Mouse (Mus musculus) midbrain, embryonic 14.5 days (tissue): ENCODE measurements at regions not wholly inside any gene's neighbourhood (a gene's known extent, or its start where the extent isn't known, plus 50 kb on each side); places are given as distances from the start of the nearest gene placed in this dataset.

Source experiments
- ATAC-seq: fragments of 200-750 bp; cut with Nextera tagmentation; 2 replicates; pipeline ENCODE4 v1.8.0; 2017; ENCODE audit warnings: moderate number of reproducible peaks, moderate library complexity; ENCODE audit not compliant: low FRiP score, low TSS enrichment
- DNase-seq: peaks from one replicate; pipeline ENCODE4 v3.0.0-alpha.2; 2015
- H3K27ac ChIP-seq: fragments of 300-500 bp; sonication (generic); replicated peaks from 2 replicates; pipeline ENCODE4 v1.5.1; 2014; ENCODE audit warnings: mild to moderate bottlenecking, low read depth, low read length, moderate library complexity
- H3K27me3 ChIP-seq: fragments of 300-500 bp; sonication (generic); 2 replicates; pipeline ENCODE4 v1.6.1; 2014; ENCODE audit warnings: low read length, control low read depth, mixed read lengths; ENCODE audit not compliant: control insufficient read depth, insufficient read depth
- H3K36me3 ChIP-seq: fragments of 300-500 bp; sonication (generic); 2 replicates; pipeline ENCODE4 v1.6.1; 2014; ENCODE audit warnings: low read length, control low read depth; ENCODE audit not compliant: control insufficient read depth, insufficient read depth
- H3K4me1 ChIP-seq: fragments of 300-500 bp; sonication (generic); 2 replicates; pipeline ENCODE4 v1.6.1; 2014; ENCODE audit warnings: mild to moderate bottlenecking, antibody characterized with exemption, low read length, control low read depth; ENCODE audit not compliant: control insufficient read depth, insufficient read depth
- H3K4me2 ChIP-seq: fragments of 300-500 bp; sonication (generic); 2 replicates; pipeline ENCODE4 v1.6.1; 2014; ENCODE audit warnings: mild to moderate bottlenecking, low read length, moderate library complexity
- H3K4me3 ChIP-seq: fragments of 300-500 bp; sonication (generic); replicated peaks from 2 replicates; pipeline ENCODE4 v1.5.1; 2014; ENCODE audit warnings: low read depth, low read length
- H3K9ac ChIP-seq: fragments of 300-500 bp; sonication (generic); replicated peaks from 2 replicates; pipeline ENCODE4 v1.6.1; 2014; ENCODE audit warnings: mild to moderate bottlenecking, low read length, moderate library complexity
- H3K9me3 ChIP-seq: fragments of 300-500 bp; sonication (generic); 2 replicates; pipeline ENCODE4 v1.6.1; 2016; ENCODE audit warnings: low read length, control low read depth, mixed read lengths; ENCODE audit not compliant: control insufficient read depth
- WGBS: fragments of 180-500 bp; shearing (Covaris S2); extraction: QIAGEN DNeasy Blood & Tissue Kit; methylation state at CpG from one replicate; pipeline ENCODE4 v1.1.7; 2014; 5-methylcytosine and 5-hydroxymethylcytosine counted together

GRCm38 (mm10) chr9:112370746-112371145 is 135.0 kb upstream of the Arpp21 start:
- H3K9ac ChIP-seq = no peak overlapping the region
- H3K9me3 ChIP-seq = no peaks in the 10 kb centered on the region
- no peaks in the 10 kb centered on the region for H3K4me1 ChIP-seq
- H3K27ac ChIP-seq = no peak overlapping the region
- DNase-seq (no peak), ATAC-seq (no peak)
- H3K36me3 ChIP-seq = no peaks in the 10 kb centered on the region
- no peak overlapping the region for H3K4me3 ChIP-seq
- H3K27me3 ChIP-seq = no peaks in the 10 kb centered on the region
- H3K4me2 ChIP-seq = no peak overlapping the region
- WGBS = 53% methylated on average over 1 of the region's 1 CpGs

- no peaks in the 10 kb centered on the region for H3K27me3 ChIP-seq
- no peak overlapping the region for H3K9ac ChIP-seq
- H3K4me2 ChIP-seq = no peak overlapping the region
- H3K4me3 ChIP-seq = no peak overlapping the region
- no peaks in the 10 kb centered on the region for H3K36me3 ChIP-seq
- H3K4me1 ChIP-seq = no peaks in the 10 kb centered on the region
- no peak for ATAC-seq
- no peak overlapping the region for H3K27ac ChIP-seq
- H3K9me3 ChIP-seq = no peaks in the 10 kb centered on the region
- no peak for DNase-seq
Observed at GRCm38 (mm10) chr9:112367291-112367690, 131.6 kb upstream of the Arpp21 start.

- no peak overlapping the region for H3K4me2 ChIP-seq
- H3K9me3 ChIP-seq = no peaks in the 10 kb centered on the region
- 0 out of 2 replicates have a peak, but pooled peaks cover 8% of the 10 kb centered on the region for H3K4me1 ChIP-seq
- no peaks in the 10 kb centered on the region for H3K36me3 ChIP-seq
- ATAC-seq (no peak), DNase-seq (no peak)
- whole genome bisulfite sequencing = 76% methylated on average over 3 of the region's 3 CpGs
- H3K9ac ChIP-seq = no peak overlapping the region
- H3K27ac ChIP-seq = no peak overlapping the region
- no peak overlapping the region for H3K4me3 ChIP-seq
- H3K27me3 ChIP-seq = no peaks in the 10 kb centered on the region
Observed at GRCm38 (mm10) chr9:112361355-112361754, 125.6 kb upstream of the Arpp21 start.

- DNase-seq (peak; percentile 37), ATAC-seq (no peak)
- Histone ChIP-seq H3K27me3 (no peaks in the 10 kb centered on the region), H3K36me3 (no peaks in the 10 kb centered on the region), H3K4me1 (0 out of 2 replicates have a peak, but pooled peaks cover 8% of the 10 kb centered on the region), H3K4me2 (no peak overlapping the region), H3K9me3 (no peaks in the 10 kb centered on the region), H3K27ac (peak overlapping the region; percentile 33), H3K9ac (no peak overlapping the region), H3K4me3 (no peak overlapping the region)
- WGBS = 26% methylated on average over 5 of the region's 5 CpGs
Observed at GRCm38 (mm10) chr9:112358711-112359298, 123.1 kb upstream of the Arpp21 start.

- Histone ChIP-seq H3K4me2 (no peak overlapping the region), H3K9me3 (no peaks in the 10 kb centered on the region), H3K27ac (no peak overlapping the region), H3K4me1 (0 out of 2 replicates have a peak, but pooled peaks cover 2% of the 10 kb centered on the region), H3K36me3 (no peaks in the 10 kb centered on the region), H3K4me3 (no peak overlapping the region), H3K9ac (no peak overlapping the region), H3K27me3 (no peaks in the 10 kb centered on the region)
- DNase-seq (no peak), ATAC-seq (no peak)
- WGBS = 93% methylated on average over 3 of the region's 3 CpGs
Observed at GRCm38 (mm10) chr9:112353196-112353595, 117.5 kb upstream of the Arpp21 start.

GRCm38 (mm10) chr9:112348942-112349341 is 113.2 kb upstream of the Arpp21 start:
- Histone ChIP-seq H3K27me3 (no peaks in the 10 kb centered on the region), H3K4me2 (no peak overlapping the region), H3K9ac (no peak overlapping the region), H3K4me1 (no peaks in the 10 kb centered on the region), H3K9me3 (no peaks in the 10 kb centered on the region), H3K27ac (no peak overlapping the region), H3K4me3 (no peak overlapping the region), H3K36me3 (no peaks in the 10 kb centered on the region)
- DNase-seq (no peak), ATAC-seq (no peak)

- WGBS = 72% methylated on average over 1 of the region's 1 CpGs
- Histone ChIP-seq H3K36me3 (no peaks in the 10 kb centered on the region), H3K4me2 (no peak overlapping the region), H3K9me3 (no peaks in the 10 kb centered on the region), H3K4me3 (no peak overlapping the region), H3K4me1 (no peaks in the 10 kb centered on the region), H3K27me3 (no peaks in the 10 kb centered on the region), H3K9ac (no peak overlapping the region), H3K27ac (no peak overlapping the region)
- ATAC-seq (no peak), DNase-seq (no peak)
Observed at GRCm38 (mm10) chr9:112344792-112345191, 109.1 kb upstream of the Arpp21 start.

- no peak overlapping the region for H3K4me2 ChIP-seq
- WGBS = 84% methylated on average over 2 of the region's 2 CpGs
Observed at GRCm38 (mm10) chr9:112340363-112340762, 104.6 kb upstream of the Arpp21 start.

GRCm38 (mm10) chr9:112320016-112320415 is 84.3 kb upstream of the Arpp21 start:
- H3K4me3 ChIP-seq = no peak overlapping the region
- 77% methylated on average over 5 of the region's 5 CpGs for WGBS
- no peak for DNase-seq
- H3K27me3 ChIP-seq = no peaks in the 10 kb centered on the region
- no peaks in the 10 kb centered on the region for H3K36me3 ChIP-seq
- no peak overlapping the region for H3K27ac ChIP-seq
- no peak for ATAC-seq
- no peaks in the 10 kb centered on the region for H3K4me1 ChIP-seq
- no peak overlapping the region for H3K4me2 ChIP-seq
- H3K9me3 ChIP-seq = no peaks in the 10 kb centered on the region
- H3K9ac ChIP-seq = no peak overlapping the region

More at GRCm38 (mm10) chr9:112340363-112340762, 104.6 kb upstream of the Arpp21 start:
- Histone ChIP-seq H3K4me1 (no peaks in the 10 kb centered on the region), H3K27me3 (no peaks in the 10 kb centered on the region), H3K4me3 (no peak overlapping the region), H3K9ac (no peak overlapping the region), H3K27ac (no peak overlapping the region), H3K9me3 (peaks cover 3% of the 10 kb centered on the region; the same call in 1 of the 2 replicates), H3K36me3 (no peaks in the 10 kb centered on the region)
- ATAC-seq (no peak), DNase-seq (no peak)
